Mouse (Mus musculus) lung, postnatal 0 days (tissue): ENCODE results near the gene Spg11. TPM values are rescaled to one million over a fixed set of nuclear protein-coding genes. Genes with fewer than 3 reads are reported as not detected.
A peak's percentile ranks its signal among the peaks of the same experiment; 100 is the strongest.

ENCODE experiments used
- ATAC-seq: fragments of 200-750 bp; cut with Nextera tagmentation; 2 replicates; pipeline ENCODE4 v1.8.0; 2017; ENCODE audit warnings: moderate library complexity
- DNase-seq: peaks from one replicate; pipeline ENCODE4 v3.0.0-alpha.2; 2016; ENCODE audit warnings: low spot score
- H3K27ac ChIP-seq: fragments of 300-500 bp; sonication (generic); 2 replicates; pipeline ENCODE4 v1.5.1; 2014; ENCODE audit warnings: antibody characterized with exemption, mild to moderate bottlenecking, low read length, mixed read lengths
- H3K27me3 ChIP-seq: fragments of 300-500 bp; sonication (generic); replicated peaks from 2 replicates; pipeline ENCODE4 v1.6.1; 2014; ENCODE audit warnings: low read length, mixed read lengths; ENCODE audit not compliant: insufficient read depth
- H3K36me3 ChIP-seq: fragments of 300-500 bp; sonication (generic); 2 replicates; pipeline ENCODE4 v1.6.1; 2014; ENCODE audit warnings: low read length, mixed read lengths; ENCODE audit not compliant: insufficient read depth
- H3K4me1 ChIP-seq: fragments of 300-500 bp; sonication (generic); 2 replicates; pipeline ENCODE4 v1.6.1; 2014; ENCODE audit warnings: antibody characterized with exemption, low read depth, low read length, mixed read lengths; ENCODE audit not compliant: insufficient read depth
- H3K4me2 ChIP-seq: fragments of 300-500 bp; sonication (generic); replicated peaks from 2 replicates; pipeline ENCODE4 v1.6.1; 2014; ENCODE audit warnings: low read depth, mild to moderate bottlenecking, low read length, moderate library complexity, mixed read lengths
- H3K4me3 ChIP-seq: fragments of 300-500 bp; sonication (generic); 2 replicates; pipeline ENCODE4 v1.5.1; 2014; ENCODE audit warnings: low read depth, low read length
- H3K9ac ChIP-seq: fragments of 300-500 bp; sonication (generic); replicated peaks from 2 replicates; pipeline ENCODE4 v1.6.1; 2014; ENCODE audit warnings: low read depth, mild to moderate bottlenecking
- H3K9me3 ChIP-seq: fragments of 300-500 bp; sonication (generic); 2 replicates; pipeline ENCODE4 v1.6.1; 2016; ENCODE audit warnings: low read length, mixed read lengths
- CTCF ChIP-seq: IDR thresholded peaks from 2 replicates; pipeline ENCODE4 v1.5.1; 2016; ENCODE audit warnings: antibody characterized with exemption, mild to moderate bottlenecking
- EP300 ChIP-seq: IDR thresholded peaks from 2 replicates; pipeline ENCODE4 v1.6.1; 2016; ENCODE audit warnings: antibody characterized with exemption, mild to moderate bottlenecking, control low read depth
- WGBS: fragments of 180-500 bp; shearing (Covaris S2); extraction: QIAGEN DNeasy Blood & Tissue Kit; methylation state at CpG from one replicate; pipeline ENCODE4 v1.1.7; 2014; 5-methylcytosine and 5-hydroxymethylcytosine counted together
- polyA plus RNA-seq: library from polyadenylated mRNA; unstranded; fragments of >200 nt; fragmentation: Nextera tagmentation; extraction: Ambion mirVana; gene quantifications from 2 replicates; pipeline ENCODE4 v1.2.1, GENCODE M21; 2015

Spg11 gene
- polyA plus RNA-seq, 1 experiment from 2014 or later = 4.3 TPM

GRCm38 (mm10) chr2:122059365-122060115 is 58.6 kb downstream of the Spg11 start:
- Histone ChIP-seq H3K4me2 (no peak overlapping the region), H3K27ac (no peak overlapping the region), H3K27me3 (no peaks in the 10 kb centered on the region), H3K4me3 (no peak overlapping the region), H3K9ac (no peak overlapping the region), H3K9me3 (no peaks in the 10 kb centered on the region), H3K36me3 (peaks cover 26% of the 10 kb centered on the region; the same call in 1 of the 2 replicates), H3K4me1 (no peaks in the 10 kb centered on the region)
- WGBS = 88% methylated on average over 11 of the region's 11 CpGs
- ATAC-seq (no peak), DNase-seq (no peak)
- TF ChIP-seq EP300 = no peak
- TF ChIP-seq CTCF = no peak

- no peak for DNase-seq
- H3K9ac ChIP-seq = no peak overlapping the region
- H3K4me3 ChIP-seq = no peak overlapping the region
- no peaks in the 10 kb centered on the region for H3K4me1 ChIP-seq
- H3K4me2 ChIP-seq = no peak overlapping the region
- TF ChIP-seq CTCF = no peak
- no peak for TF ChIP-seq EP300
- ATAC-seq = no peak
- H3K9me3 ChIP-seq = no peaks in the 10 kb centered on the region
- H3K27ac ChIP-seq = no peak overlapping the region
- no peaks in the 10 kb centered on the region for H3K27me3 ChIP-seq
- H3K36me3 ChIP-seq = peaks cover 15% of the 10 kb centered on the region; the same call in 1 of the 2 replicates
These were observed 74.3 kb downstream of the Spg11 start for GRCm38 (mm10) chr2:122043926-122044325.

GRCm38 (mm10) chr2:122036064-122036463 is 82.1 kb downstream of the Spg11 start:
- H3K36me3 ChIP-seq = no peaks in the 10 kb centered on the region
- ATAC-seq (no peak), DNase-seq (no peak)
- no peak overlapping the region for H3K27ac ChIP-seq
- TF ChIP-seq EP300 (no peak), CTCF (no peak)
- WGBS = 92% methylated on average over 3 of the region's 3 CpGs
- no peaks in the 10 kb centered on the region for H3K27me3 ChIP-seq
- H3K4me1 ChIP-seq = no peaks in the 10 kb centered on the region
- no peak overlapping the region for H3K4me3 ChIP-seq
- H3K9ac ChIP-seq = no peak overlapping the region
- H3K4me2 ChIP-seq = no peak overlapping the region
- H3K9me3 ChIP-seq = no peaks in the 10 kb centered on the region

GRCm38 (mm10) chr2:122031970-122032369 is 86.2 kb downstream of the Spg11 start:
- Histone ChIP-seq H3K27ac (no peak overlapping the region), H3K9ac (no peak overlapping the region), H3K4me2 (no peak overlapping the region), H3K4me1 (peaks cover 7% of the 10 kb centered on the region; the same call in 1 of the 2 replicates), H3K9me3 (no peaks in the 10 kb centered on the region), H3K36me3 (no peaks in the 10 kb centered on the region), H3K27me3 (no peaks in the 10 kb centered on the region), H3K4me3 (no peak overlapping the region)
- ATAC-seq = no peak
- WGBS = 67% methylated on average over 6 of the region's 6 CpGs
- TF ChIP-seq EP300 (no peak), CTCF (no peak)
- DNase-seq = no peak

- 2% methylated on average over 59 of the region's 71 CpGs for WGBS
- ATAC-seq = peak; percentile 34
- peak overlapping the region; percentile 64 for H3K4me2 ChIP-seq
- TF ChIP-seq EP300 = no peak
- peak; percentile 20; the same call in 1 of the 2 replicates for TF ChIP-seq CTCF
- H3K4me1 ChIP-seq = peaks cover 7% of the 10 kb centered on the region; the same call in 1 of the 2 replicates
- peak overlapping the region; percentile 92 for H3K27ac ChIP-seq
- peak overlapping the region; percentile 77 for H3K9ac ChIP-seq
- H3K36me3 ChIP-seq = no peaks in the 10 kb centered on the region
- peak overlapping the region; percentile 81 for H3K4me3 ChIP-seq
- no peaks in the 10 kb centered on the region for H3K27me3 ChIP-seq
- H3K9me3 ChIP-seq = no peaks in the 10 kb centered on the region
- DNase-seq = peak; percentile 53
These were observed 89.2 kb downstream of the Spg11 start for GRCm38 (mm10) chr2:122028756-122029700.
